Mouse (Mus musculus) layer of hippocampus, adult 2 months (tissue): ENCODE data around the gene Cenpm. TPM values are rescaled to one million over a fixed set of nuclear protein-coding genes. Genes with fewer than 3 reads are reported as not detected.

Source experiments
- DNase-seq, 2 experiments: peaks; one replicate each; pipeline ENCODE4 v3.0.0; 2022; ENCODE audit warnings: low spot score in 2 of 2
- H3K27ac ChIP-seq: fragments of 200-600 bp; 2 replicates; pipeline ENCODE4 v1.8.1; 2022
- H3K4me3 ChIP-seq: fragments of 200-600 bp; 2 replicates; pipeline ENCODE4 v1.8.1; 2022; ENCODE audit warnings: mild to moderate bottlenecking
- CTCF ChIP-seq: fragments of 200-600 bp; conservative IDR thresholded peaks from 2 replicates; pipeline ENCODE4 v1.8.1; 2022; ENCODE audit warnings: antibody characterized with exemption, mild to moderate bottlenecking, moderate library complexity
- long read RNA-seq, 2 experiments: library from polyadenylated mRNA; stranded (forward); transcript quantifications; one replicate each; pipeline ENCODE4 v2.0.0; 2021; ENCODE audit warnings: borderline mapping rate in 2 of 2
- total RNA-seq, 2 experiments: library from RNA; stranded (reverse); gene quantifications; 2 replicates each; pipeline ENCODE4 v1.2.3; 2021

Cenpm gene
- total RNA-seq, result 1 to 10 TPM; 2.5 TPM
- long read RNA-seq, experiment 1, result 0 reads
- long read RNA-seq, experiment 2, partial matches to known transcripts, result 0 of 2 reads
- long read RNA-seq, experiment 2, other reads (novel, unspliced or antisense), result 1 of 2 reads

GRCm38 (mm10) chr15:82244115-82244804 is at the start of gene Cenpm:
Gene Cenpm, minus strand, starts transcription at chr15:82244748.
- Histone ChIP-seq H3K4me3 (peak within 1 kb of the TSS; percentile 85), H3K27ac (peak within 1 kb of the TSS; percentile 43)
- peak; percentile 89 for DNase-seq
- peak; percentile 11; the same call in 1 of the 2 replicates for TF ChIP-seq CTCF

GRCm38 (mm10) chr15:82294059-82294458 is 49.5 kb upstream of the Cenpm start:
- H3K4me3 ChIP-seq, result no peak overlapping the region
- H3K27ac ChIP-seq, result peak overlapping the region; percentile 48; the same call in 1 of the 2 replicates
- TF ChIP-seq CTCF, result peak; percentile 77
- DNase-seq, result no peak

- TF ChIP-seq CTCF, result no peak
- no peak for DNase-seq
- Histone ChIP-seq H3K4me3 (no peak overlapping the region), H3K27ac (peak overlapping the region; percentile 48; the same call in 1 of the 2 replicates)
Observed at GRCm38 (mm10) chr15:82293271-82293711, 48.7 kb upstream of the Cenpm start.

- no peak overlapping the region for H3K4me3 ChIP-seq
- no peak for DNase-seq
- H3K27ac ChIP-seq, result no peak overlapping the region; the same call in 1 of the 2 replicates
- no peak for TF ChIP-seq CTCF
Observed at GRCm38 (mm10) chr15:82292851-82293250, 48.3 kb upstream of the Cenpm start.

- no peak for TF ChIP-seq CTCF
- DNase-seq, result no peak
- peak overlapping the region; percentile 36; the same call in 1 of the 2 replicates for H3K27ac ChIP-seq
- H3K4me3 ChIP-seq, result no peak overlapping the region
Observed at GRCm38 (mm10) chr15:82290252-82290651, 45.7 kb upstream of the Cenpm start.

GRCm38 (mm10) chr15:82286157-82286556 is 41.6 kb upstream of the Cenpm start:
- TF ChIP-seq CTCF, result no peak

GRCm38 (mm10) chr15:82280638-82281037 is 36.1 kb upstream of the Cenpm start:
- DNase-seq, result no peak
- no peak for TF ChIP-seq CTCF
- Histone ChIP-seq H3K4me3 (no peak overlapping the region), H3K27ac (no peak overlapping the region)

More at GRCm38 (mm10) chr15:82286157-82286556, 41.6 kb upstream of the Cenpm start:
- H3K27ac ChIP-seq, result no peak overlapping the region
- H3K4me3 ChIP-seq, result no peak overlapping the region
- no peak for DNase-seq

- Histone ChIP-seq H3K4me3 (peak overlapping the region; percentile 15; the same call in 1 of the 2 replicates), H3K27ac (peak overlapping the region; percentile 97)
- peak in 1 of 2 experiments; percentile 42 for DNase-seq
- no peak for TF ChIP-seq CTCF
Observed at GRCm38 (mm10) chr15:82277591-82277990, 33.0 kb upstream of the Cenpm start.

GRCm38 (mm10) chr15:82274927-82275901 is 30.7 kb upstream of the Cenpm start:
- no peak for TF ChIP-seq CTCF
- peak; percentile 62 to 78 for DNase-seq
- Histone ChIP-seq H3K4me3 (peak overlapping the region; percentile 86), H3K27ac (peak overlapping the region; percentile 97)

GRCm38 (mm10) chr15:82274593-82274926 is 30.0 kb upstream of the Cenpm start, which contains the start of gene Sept3:
Gene Sept3, plus strand, starts transcription at chr15:82274893.
- peak within 1 kb of the TSS; percentile 86 for H3K4me3 ChIP-seq
- H3K27ac ChIP-seq, result peak within 1 kb of the TSS; percentile 97
- no peak for DNase-seq
- no peak for TF ChIP-seq CTCF

GRCm38 (mm10) chr15:82272295-82272694 is 27.7 kb upstream of the Cenpm start:
- no peak for DNase-seq
- no peak overlapping the region for H3K4me3 ChIP-seq

GRCm38 (mm10) chr15:82271201-82271600 is 26.7 kb upstream of the Cenpm start:
- no peak overlapping the region for H3K27ac ChIP-seq
- TF ChIP-seq CTCF, result peak; percentile 94
- DNase-seq, result peak; percentile 60 to 82
- H3K4me3 ChIP-seq, result no peak overlapping the region

More at GRCm38 (mm10) chr15:82272295-82272694, 27.7 kb upstream of the Cenpm start:
- TF ChIP-seq CTCF, result no peak
- H3K27ac ChIP-seq, result no peak overlapping the region
